Mouse (Mus musculus) cerebellum, adult 9-11 months (tissue): Measurements from ENCODE around the gene Supt20.
A peak's percentile ranks its signal among the peaks of the same experiment; 100 is the strongest.

ENCODE experiments used
- DNase-seq: peaks from one replicate; pipeline ENCODE4 v3.0.0; 2022

Supt20 gene

GRCm38 (mm10) chr3:54708972-54709371 lies 16.4 kb downstream of the Supt20 start:
- DNase-seq = no peak

DNA sequence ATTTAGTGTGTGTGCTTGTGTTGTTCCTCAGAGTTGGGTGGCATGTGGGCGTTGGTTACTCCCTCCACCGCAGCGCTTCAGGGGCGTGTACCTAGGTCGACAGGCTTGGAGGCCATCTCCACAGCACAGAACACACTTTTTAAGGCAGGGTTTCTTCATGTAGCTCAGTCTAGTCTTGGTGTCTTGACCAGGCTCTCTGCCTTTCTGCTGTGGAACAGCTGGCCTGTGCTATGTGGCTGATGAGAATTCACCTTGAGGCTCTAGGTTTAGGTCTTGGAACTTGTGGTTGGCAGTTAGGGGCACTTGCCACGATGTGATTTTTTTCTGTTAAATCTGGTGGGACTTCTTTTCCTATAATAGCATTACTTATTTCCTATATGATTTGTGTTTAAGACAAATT lies 21.6 kb downstream of the Supt20 start, which contains the start of gene Gm21958:
Gene Gm21958, minus strand, starts transcription at position 101 of the 400 bp plus-strand sequence.
- no peak for DNase-seq

GRCm38 (mm10) chr3:54715461-54715860 lies 22.9 kb downstream of the Supt20 start:
- DNase-seq = no peak

DNA sequence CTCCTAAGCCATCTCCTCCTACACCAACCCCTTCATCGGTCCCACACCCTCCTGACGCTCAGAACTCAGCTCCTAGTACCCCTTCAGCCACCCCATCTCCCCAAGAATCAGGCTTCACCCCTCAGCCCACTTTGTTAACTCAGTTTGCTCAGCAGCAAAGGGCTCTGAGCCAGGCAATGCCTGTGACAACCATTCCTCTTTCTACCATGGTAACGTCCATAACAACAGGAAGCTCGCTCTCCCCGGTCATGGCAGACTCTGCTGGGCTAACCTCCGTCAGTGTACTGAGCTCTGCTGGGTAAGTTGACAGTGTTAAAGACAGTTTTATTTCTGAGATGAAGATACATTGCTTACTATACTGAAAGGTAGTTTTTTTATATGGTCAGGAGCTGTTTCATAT lies 24.7 kb downstream of the Supt20 start:
- DNase-seq = no peak

GRCm38 (mm10) chr3:54718947-54719346 lies 26.3 kb downstream of the Supt20 start:
- DNase-seq = no peak

DNA sequence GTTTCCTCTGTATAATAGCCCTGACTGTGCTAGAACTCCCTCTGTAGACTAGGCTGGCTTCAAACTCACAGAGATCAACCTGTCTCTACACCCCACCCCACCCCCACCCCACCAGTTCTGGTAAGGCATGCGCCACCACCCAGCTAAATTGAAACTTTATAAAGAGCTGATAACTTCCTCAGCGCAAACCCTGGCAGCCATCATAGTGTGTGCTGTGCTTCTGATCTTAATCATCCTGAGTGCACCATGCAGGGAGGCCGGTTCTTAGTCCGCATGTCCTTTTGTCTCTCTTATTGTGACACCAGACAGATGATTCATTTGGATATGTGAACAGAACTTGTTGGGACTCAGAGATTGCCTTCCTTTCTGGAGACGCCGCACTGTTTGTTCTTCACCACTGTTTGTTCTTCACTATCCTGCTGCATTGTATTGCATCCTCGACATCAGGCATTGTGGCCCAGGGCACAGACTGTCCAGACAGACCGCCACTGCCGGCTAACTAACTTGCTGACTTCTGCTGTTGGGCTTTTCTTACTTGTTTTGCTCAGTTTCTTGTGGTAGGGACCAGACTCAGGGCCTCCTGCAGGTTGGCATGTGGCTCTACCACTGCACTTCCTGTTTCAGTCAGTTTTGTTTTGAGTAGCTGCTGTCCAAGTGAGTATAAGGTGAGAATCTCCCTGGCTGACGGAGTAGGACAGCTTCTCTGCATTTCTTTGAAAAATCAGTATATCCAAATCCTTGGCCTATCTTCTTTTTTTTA lies 31.3 kb downstream of the Supt20 start:
- no peak for DNase-seq

GRCm38 (mm10) chr3:54725344-54725743 lies 32.7 kb downstream of the Supt20 start:
- DNase-seq = no peak

DNA sequence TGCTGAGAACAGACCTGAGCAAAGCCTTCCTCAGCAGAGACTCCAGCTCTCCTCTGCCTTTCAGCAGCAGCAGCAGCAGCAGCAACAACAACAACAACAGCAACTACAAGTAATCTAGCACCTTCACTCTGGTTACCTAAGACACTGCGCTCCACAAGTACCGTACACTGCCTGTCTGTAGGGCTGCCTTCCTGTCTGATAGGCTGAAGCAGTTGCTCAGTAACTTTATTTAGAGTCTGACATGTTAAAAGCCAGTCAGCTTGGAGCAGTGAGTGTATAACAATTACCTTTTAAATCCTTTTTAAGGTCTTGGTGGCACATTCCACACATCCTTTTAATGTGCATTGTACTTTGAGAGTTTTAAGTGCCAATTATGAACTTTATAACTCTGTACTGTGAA lies 35.0 kb downstream of the Supt20 start:
- DNase-seq = no peak

DNA sequence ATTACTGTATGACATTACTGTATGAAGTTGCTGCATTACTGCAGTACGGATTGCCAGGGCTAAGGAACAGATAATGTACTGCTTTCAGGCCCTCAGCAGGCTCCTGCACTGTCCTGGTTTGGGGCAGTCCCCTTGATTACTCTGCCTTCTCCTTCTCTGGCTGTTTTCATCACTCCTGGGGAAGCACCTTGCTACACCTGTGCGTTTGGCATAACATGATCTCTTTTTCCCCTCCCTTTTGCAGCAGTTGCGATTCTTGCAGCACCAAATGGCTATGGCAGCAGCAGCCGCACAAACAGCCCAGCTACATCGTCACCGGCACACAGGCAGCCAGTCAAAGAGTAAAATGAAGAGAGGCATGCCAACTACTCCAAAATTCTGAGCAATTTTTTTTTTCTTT lies 35.5 kb downstream of the Supt20 start:
- DNase-seq = no peak

DNA sequence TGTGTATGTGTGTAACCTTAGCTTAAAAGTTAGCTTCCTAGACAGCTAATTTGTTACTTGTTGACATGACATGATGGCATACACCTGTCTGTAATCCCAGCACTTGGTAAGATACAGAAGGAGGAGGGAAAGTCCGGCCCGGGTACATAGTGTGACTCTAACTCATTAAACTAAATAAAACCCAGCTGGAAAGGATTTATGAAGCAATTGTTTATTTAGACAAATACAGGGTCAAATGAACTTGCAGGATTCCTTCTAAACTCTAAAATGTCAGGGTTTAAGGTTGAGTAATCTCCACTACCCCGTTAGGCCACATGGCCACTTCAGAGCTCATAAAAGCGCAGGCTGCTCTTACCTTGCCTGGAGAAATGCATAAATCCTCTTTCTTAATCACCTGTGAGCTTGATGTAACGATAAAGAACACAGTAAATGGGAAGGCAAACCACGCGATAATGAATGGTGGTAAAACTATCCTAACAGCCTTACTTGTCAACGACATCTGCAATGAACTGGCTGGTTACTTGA lies 39.1 kb downstream of the Supt20 start:
- no peak for DNase-seq

DNA sequence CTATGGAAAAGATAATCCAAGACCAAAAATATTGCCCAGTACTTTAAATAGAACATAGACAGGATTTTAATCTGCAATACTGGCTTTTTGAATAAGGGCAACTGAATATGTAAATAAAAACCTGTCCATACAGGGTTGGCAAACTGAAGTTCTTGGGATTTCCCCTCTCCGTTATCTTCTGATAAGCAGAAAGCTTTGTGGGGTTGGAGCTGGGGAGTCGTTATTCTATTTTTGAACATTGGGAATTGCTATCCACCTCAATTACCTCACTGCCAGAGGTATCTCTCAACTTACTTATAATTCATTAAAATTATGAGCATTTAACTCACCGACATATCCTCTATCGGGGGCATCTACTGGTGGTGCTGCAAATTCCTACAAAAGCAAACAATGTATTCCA lies 39.8 kb downstream of the Supt20 start:
- DNase-seq = no peak

DNA sequence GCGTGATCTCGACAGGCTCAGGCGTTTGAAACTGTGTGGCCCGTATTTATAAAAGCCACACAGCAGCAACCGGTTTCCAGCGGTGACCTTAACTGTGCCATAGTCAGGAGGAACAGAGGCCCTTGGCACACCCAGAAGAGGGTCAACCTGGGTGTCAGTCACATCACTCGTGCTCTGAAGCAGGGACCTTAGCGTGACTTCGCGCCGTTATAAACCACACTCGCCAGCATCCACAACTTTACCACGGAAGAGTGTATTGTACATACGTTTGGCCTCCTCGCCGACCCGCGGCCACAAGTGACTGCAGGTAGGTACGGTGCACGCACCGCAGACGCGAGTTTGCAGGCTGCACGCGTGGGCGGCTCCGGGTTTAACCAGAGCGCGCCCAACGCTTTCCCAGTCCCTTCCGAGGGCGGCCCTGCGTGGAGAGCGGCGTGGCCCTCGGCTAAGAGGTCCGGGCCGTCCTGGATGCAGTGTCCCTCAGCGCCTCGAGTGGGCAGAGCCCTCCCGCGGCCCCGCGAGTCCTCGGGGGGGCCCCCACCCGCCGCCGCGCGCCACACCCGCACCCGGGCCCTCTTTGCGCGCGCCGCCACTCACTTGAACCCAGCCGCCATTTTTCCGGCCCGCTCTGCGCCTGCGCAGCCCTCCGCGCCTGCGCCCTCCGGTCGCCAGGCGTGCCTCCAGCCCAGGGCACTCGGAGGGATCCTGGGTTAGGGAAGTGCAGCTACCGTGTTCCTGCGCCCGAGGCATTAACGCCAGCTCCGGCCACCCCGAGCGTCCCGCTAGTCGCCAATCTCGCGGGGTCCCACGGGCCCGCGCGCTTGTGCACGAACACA lies 42.0 kb downstream of the Supt20 start:
- no peak for DNase-seq

GRCm38 (mm10) chr3:54735247-54736046 lies 42.8 kb downstream of the Supt20 start, which contains the start of the genes Exosc8 and Alg5:
Exosc8 (minus strand) TSS chr3:54735393.
Alg5 (plus strand) TSS chr3:54735539.
- peak; percentile 91 for DNase-seq

DNA sequence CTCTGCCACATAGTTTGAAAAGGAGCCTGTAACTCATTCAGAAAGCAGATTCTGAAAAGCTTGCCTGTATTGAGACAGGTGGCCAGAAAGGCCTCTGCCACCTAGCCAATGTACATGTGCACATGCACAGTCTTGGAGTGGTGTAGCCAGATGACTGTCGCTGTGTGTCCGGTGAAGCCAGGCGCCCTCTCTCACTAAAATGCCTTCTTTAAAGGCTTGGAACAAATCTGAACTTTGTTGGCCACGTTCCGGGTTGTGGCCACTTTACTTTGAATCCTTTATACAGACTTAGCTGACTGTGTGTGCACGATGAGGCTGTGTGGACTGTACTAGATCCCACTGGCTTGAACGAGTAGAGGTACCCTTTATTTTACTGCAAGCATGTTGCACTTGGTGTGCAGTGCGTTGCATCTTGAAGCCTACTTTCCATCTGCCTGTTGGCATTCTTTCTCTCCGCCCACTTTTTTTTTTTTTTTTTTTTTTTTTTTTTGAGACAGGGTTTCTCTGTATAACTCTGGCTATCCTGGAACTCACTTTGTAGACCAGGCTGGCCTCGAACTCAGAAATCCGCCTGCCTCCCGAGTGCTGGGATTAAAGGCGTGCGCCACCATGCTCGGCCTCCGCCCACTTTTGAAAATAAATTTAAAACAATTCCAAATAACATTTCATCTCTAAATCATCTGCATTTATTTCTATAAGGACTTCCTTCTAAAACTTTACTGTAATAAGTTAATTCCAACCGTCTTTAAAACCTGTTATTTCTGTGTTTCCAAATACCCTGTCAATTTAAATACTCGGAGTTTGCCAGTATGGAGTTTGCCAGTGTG lies 43.7 kb downstream of the Supt20 start:
- peak; percentile 48 for DNase-seq

- no peak for DNase-seq
Measured at GRCm38 (mm10) chr3:54737317-54737716, 44.7 kb downstream of the Supt20 start.

DNA sequence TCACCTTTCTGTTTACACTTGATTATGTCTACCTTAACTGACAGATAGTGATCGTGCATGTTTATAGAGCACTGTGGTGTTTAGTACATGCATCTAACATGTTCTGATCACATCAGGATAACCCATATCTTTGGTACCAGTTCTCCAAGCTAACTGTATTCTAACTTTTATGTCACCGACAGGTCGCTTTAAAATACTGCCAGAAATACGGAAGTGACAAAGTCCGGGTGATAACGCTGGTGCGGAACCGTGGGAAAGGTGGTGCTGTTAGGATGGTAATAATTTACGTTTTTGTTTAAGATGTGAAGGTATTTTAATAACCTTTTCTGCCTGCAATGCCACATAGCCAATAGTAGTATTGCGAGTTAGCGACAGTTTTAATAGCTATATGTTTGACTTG lies 49.4 kb downstream of the Supt20 start:
- DNase-seq = no peak

- DNase-seq = no peak
Measured at GRCm38 (mm10) chr3:54745799-54746198, 53.2 kb downstream of the Supt20 start.

- DNase-seq = no peak
Measured at GRCm38 (mm10) chr3:54753411-54753810, 60.8 kb downstream of the Supt20 start.

GRCm38 (mm10) chr3:54755145-54756041 lies 62.8 kb downstream of the Supt20 start, which contains the start of gene Smad9:
Smad9 (plus strand) TSS chr3:54755582.
- peak; percentile 85 for DNase-seq

DNA sequence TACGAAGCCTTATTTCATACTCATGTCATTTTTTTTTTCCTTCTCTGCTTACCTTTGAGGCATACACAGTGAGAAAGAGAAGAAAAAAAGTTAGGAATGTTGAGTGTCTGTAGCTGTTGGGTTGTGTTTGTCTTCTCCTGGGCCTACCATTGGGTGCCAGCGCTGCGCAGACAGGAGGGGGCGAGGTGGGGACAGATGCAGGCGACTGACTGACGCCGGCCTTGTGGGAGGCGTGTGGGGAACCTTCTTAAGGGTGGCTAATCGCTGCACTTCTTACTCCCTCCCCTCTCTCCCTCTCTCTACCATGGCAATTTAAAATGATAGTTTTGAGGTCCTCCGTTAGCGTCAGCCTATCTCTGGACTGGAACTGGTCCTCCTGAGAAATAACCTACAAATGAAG lies 63.5 kb downstream of the Supt20 start:
- DNase-seq = peak; percentile 53

GRCm38 (mm10) chr3:54757446-54757845 lies 64.8 kb downstream of the Supt20 start:
- DNase-seq = no peak
